Mouse (Mus musculus) stomach, embryonic 16.5 days (tissue): Measurements from ENCODE around the gene Carmil1. TPM values are rescaled to one million over a fixed set of nuclear protein-coding genes. Genes with fewer than 3 reads are reported as not detected.
"Not testable (repeated sequence)": the region's sequence is repeated elsewhere in the genome, so short reads cannot be mapped to it uniquely, and the experiment has no call there.

Experiments used
- ATAC-seq: fragments of 200-750 bp; cut with Nextera tagmentation; 2 replicates; pipeline ENCODE4 v1.8.0; 2017; ENCODE audit warnings: moderate number of reproducible peaks, moderate TSS enrichment; ENCODE audit not compliant: insufficient read depth, low FRiP score
- H3K27ac ChIP-seq: fragments of 300-500 bp; sonication (generic); 2 replicates; pipeline ENCODE4 v1.5.1; 2014; ENCODE audit warnings: low read length
- H3K27me3 ChIP-seq: fragments of 300-500 bp; sonication (generic); 2 replicates; pipeline ENCODE4 v1.6.1; 2014; ENCODE audit warnings: low read length, control low read depth, mixed read lengths; ENCODE audit not compliant: control insufficient read depth, insufficient read depth
- H3K36me3 ChIP-seq: fragments of 300-500 bp; sonication (generic); 2 replicates; pipeline ENCODE4 v1.6.1; 2014; ENCODE audit warnings: low read length; ENCODE audit not compliant: control insufficient read depth, insufficient read depth
- H3K4me1 ChIP-seq: fragments of 300-500 bp; sonication (generic); 2 replicates; pipeline ENCODE4 v1.6.1; 2014; ENCODE audit warnings: low read length, control low read depth, mixed read lengths; ENCODE audit not compliant: control insufficient read depth, insufficient read depth
- H3K4me2 ChIP-seq: fragments of 300-500 bp; sonication (generic); 2 replicates; pipeline ENCODE4 v1.6.1; 2014; ENCODE audit warnings: low read depth, low read length, mixed read lengths
- H3K4me3 ChIP-seq: fragments of 300-500 bp; sonication (generic); replicated peaks from 2 replicates; pipeline ENCODE4 v1.5.1; 2014; ENCODE audit warnings: mild to moderate bottlenecking, low read length
- H3K9ac ChIP-seq: fragments of 300-500 bp; sonication (generic); 2 replicates; pipeline ENCODE4 v1.6.1; 2014; ENCODE audit warnings: low read length
- H3K9me3 ChIP-seq: fragments of 300-500 bp; sonication (generic); replicated peaks from 2 replicates; pipeline ENCODE4 v1.6.1; 2016; ENCODE audit warnings: low read length, control low read depth; ENCODE audit not compliant: control insufficient read depth
- WGBS: fragments of 180-500 bp; shearing (Covaris S2); extraction: QIAGEN DNeasy Blood & Tissue Kit; methylation state at CpG from one replicate; pipeline ENCODE4 v1.1.7; 2014; 5-methylcytosine and 5-hydroxymethylcytosine counted together
- polyA plus RNA-seq: library from polyadenylated mRNA; unstranded; fragments of >200 nt; fragmentation: Nextera tagmentation; extraction: Ambion mirVana; gene quantifications from 2 replicates; pipeline ENCODE4 v1.2.1, GENCODE M21; 2015

Carmil1 gene
- polyA plus RNA-seq, 1 experiment from 2014 or later = 41.6 TPM

DNA sequence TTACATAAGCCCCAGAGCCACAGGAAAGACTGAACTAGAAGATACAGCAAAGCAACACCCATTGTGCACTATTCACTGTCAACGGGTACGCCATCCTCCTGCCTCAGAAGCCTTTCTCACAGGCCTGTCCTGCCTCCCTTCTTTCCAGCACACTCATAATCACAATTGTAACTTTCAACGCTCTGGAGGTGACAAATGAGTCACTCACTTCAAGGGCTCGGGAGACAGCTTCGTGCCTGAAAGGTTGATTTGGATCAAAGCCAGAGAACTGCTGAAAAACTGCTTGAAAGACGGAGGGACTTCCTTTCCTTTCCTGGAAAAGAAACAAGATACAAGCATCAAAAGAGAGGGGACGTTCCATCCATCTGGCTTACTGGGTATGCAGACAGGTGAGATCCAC lies 172.3 kb downstream of the Carmil1 start:
- Histone ChIP-seq H3K36me3 (no peaks in the 10 kb centered on the region), H3K4me1 (no peaks in the 10 kb centered on the region), H3K4me3 (no peak overlapping the region), H3K27me3 (no peaks in the 10 kb centered on the region), H3K27ac (no peak overlapping the region), H3K9me3 (no peaks in the 10 kb centered on the region), H3K4me2 (no peak overlapping the region), H3K9ac (no peak overlapping the region)
- 40% methylated on average over 7 of the region's 7 CpGs for WGBS
- ATAC-seq = no peak

GRCm38 (mm10) chr13:24107058-24107457 lies 173.5 kb downstream of the Carmil1 start:
- Histone ChIP-seq H3K27me3 (no peaks in the 10 kb centered on the region), H3K9ac (no peak overlapping the region), H3K9me3 (no peaks in the 10 kb centered on the region), H3K27ac (no peak overlapping the region), H3K4me2 (no peak overlapping the region), H3K4me1 (no peaks in the 10 kb centered on the region), H3K36me3 (no peaks in the 10 kb centered on the region), H3K4me3 (no peak overlapping the region)
- no peak for ATAC-seq
- WGBS = 74% methylated on average over 3 of the region's 3 CpGs

DNA sequence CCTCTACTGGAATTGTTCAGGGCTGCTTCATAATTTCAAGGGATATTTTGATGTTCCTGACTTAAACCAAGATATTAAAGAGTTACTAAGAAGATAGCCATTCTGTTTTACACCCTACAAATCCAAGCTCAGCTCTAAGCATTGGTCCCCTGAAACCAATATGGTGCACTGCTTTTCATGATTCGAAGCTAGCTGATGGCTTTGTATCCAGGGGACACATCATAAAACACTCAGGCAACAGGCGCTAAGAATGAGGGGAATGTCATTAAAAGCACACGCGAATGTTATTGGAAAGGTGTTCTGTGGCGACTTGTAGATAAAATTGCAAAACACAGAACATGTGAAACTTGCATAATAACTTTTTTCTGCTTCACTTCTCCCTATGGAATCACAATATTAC lies 174.8 kb downstream of the Carmil1 start:
- Histone ChIP-seq H3K36me3 (no peaks in the 10 kb centered on the region), H3K27me3 (no peaks in the 10 kb centered on the region), H3K4me2 (no peak overlapping the region), H3K9me3 (no peaks in the 10 kb centered on the region), H3K4me3 (no peak overlapping the region), H3K9ac (no peak overlapping the region), H3K27ac (no peak overlapping the region), H3K4me1 (no peaks in the 10 kb centered on the region)
- no peak for ATAC-seq
- WGBS = 84% methylated on average over 5 of the region's 5 CpGs

DNA sequence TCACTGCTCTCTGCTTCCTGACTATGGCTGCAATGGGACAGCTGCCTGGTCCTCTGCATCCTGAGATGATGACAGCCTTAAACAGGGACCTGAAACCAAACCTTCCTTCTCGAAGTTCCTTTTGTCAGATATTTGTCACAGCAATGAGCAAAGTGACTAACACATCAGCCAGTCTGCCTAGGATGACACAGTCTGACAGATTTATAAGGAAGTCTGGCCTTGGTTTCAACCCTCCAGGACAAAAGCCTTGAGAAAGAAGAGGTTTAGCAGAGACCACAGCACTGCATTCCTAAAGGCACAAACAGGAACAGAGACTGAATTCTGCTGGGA lies 175.3 kb downstream of the Carmil1 start:
- Histone ChIP-seq H3K4me1 (no peaks in the 10 kb centered on the region), H3K27me3 (no peaks in the 10 kb centered on the region), H3K4me3 (no peak overlapping the region), H3K36me3 (no peaks in the 10 kb centered on the region), H3K9ac (no peak overlapping the region), H3K4me2 (no peak overlapping the region), H3K27ac (no peak overlapping the region), H3K9me3 (no peaks in the 10 kb centered on the region)
- 69% methylated on average over 1 of the region's 1 CpGs for WGBS
- no peak for ATAC-seq

GRCm38 (mm10) chr13:24104611-24105339 lies 175.8 kb downstream of the Carmil1 start:
- H3K27ac ChIP-seq, H3K4me3 ChIP-seq, H3K9me3 ChIP-seq, H3K4me2 ChIP-seq, H3K36me3 ChIP-seq, H3K27me3 ChIP-seq, ATAC-seq, H3K9ac ChIP-seq, H3K4me1 ChIP-seq: not testable (repeated sequence)
- 67% methylated on average over 9 of the region's 9 CpGs for WGBS

- Histone ChIP-seq H3K9ac (no peak overlapping the region), H3K36me3 (no peaks in the 10 kb centered on the region), H3K4me2 (no peak overlapping the region), H3K4me1 (no peaks in the 10 kb centered on the region), H3K27me3 (no peaks in the 10 kb centered on the region), H3K4me3 (no peak overlapping the region), H3K27ac (no peak overlapping the region), H3K9me3 (no peaks in the 10 kb centered on the region)
- WGBS = 38% methylated on average over 4 of the region's 4 CpGs
- ATAC-seq = no peak
These were observed 176.6 kb downstream of the Carmil1 start for GRCm38 (mm10) chr13:24104016-24104415.

DNA sequence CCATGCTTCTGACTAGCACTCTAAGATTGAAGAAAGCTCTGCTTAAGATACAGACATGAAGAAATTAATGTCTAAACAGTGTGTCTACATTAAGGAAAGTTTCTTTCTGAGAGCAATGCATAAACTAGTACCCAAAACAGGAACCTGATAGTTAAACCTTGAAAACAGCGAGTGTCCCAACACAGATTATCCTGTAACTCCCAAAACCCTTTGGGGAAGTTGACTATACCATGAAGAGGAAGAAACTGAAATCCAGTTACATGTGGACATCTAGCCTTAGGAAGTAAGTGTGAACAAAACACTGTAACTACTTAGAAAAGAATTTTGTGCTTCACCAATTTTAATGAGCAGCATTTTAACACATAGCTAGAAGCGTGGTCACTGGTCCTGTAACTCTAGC lies 177.4 kb downstream of the Carmil1 start:
- Histone ChIP-seq H3K36me3 (no peaks in the 10 kb centered on the region), H3K4me2 (no peak overlapping the region), H3K27me3 (no peaks in the 10 kb centered on the region), H3K4me3 (no peak overlapping the region), H3K9me3 (no peaks in the 10 kb centered on the region), H3K9ac (no peak overlapping the region), H3K4me1 (no peaks in the 10 kb centered on the region), H3K27ac (no peak overlapping the region)
- ATAC-seq = no peak
- 87% methylated on average over 2 of the region's 2 CpGs for WGBS

DNA sequence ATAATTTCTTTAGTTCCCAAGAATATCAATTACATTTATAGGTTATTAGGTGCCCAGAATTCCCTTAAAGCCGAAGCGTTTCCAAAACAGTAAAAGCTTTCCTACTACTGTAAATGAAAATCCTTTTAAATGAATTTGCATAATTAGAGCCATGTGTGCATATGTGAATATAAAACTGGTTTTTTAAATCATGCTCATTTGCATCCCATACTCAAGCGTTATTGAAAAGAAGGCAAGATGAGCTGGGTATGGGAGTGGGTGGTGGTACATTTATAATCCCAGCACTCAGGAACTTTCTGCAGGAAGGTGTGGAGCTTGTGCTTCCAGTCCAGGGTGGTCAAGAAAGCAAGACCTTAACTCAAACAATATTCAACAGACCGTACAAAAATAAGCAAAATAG lies 178.3 kb downstream of the Carmil1 start:
- Histone ChIP-seq H3K9ac (no peak overlapping the region), H3K4me1 (no peaks in the 10 kb centered on the region), H3K36me3 (no peaks in the 10 kb centered on the region), H3K27ac (no peak overlapping the region), H3K4me3 (no peak overlapping the region), H3K4me2 (no peak overlapping the region), H3K27me3 (no peaks in the 10 kb centered on the region), H3K9me3 (no peaks in the 10 kb centered on the region)
- ATAC-seq = no peak
- WGBS = 90% methylated on average over 4 of the region's 4 CpGs

- Histone ChIP-seq H3K27ac (no peak overlapping the region), H3K36me3 (no peaks in the 10 kb centered on the region), H3K4me1 (no peaks in the 10 kb centered on the region), H3K9me3 (no peaks in the 10 kb centered on the region), H3K4me3 (no peak overlapping the region), H3K9ac (no peak overlapping the region), H3K27me3 (no peaks in the 10 kb centered on the region), H3K4me2 (no peak overlapping the region)
- 51% methylated on average over 11 of the region's 11 CpGs for WGBS
- ATAC-seq = no peak
These were observed 179.2 kb downstream of the Carmil1 start for GRCm38 (mm10) chr13:24101157-24102130.
